Mouse (Mus musculus) limb, embryonic 14.5 days (tissue): ENCODE results near the gene Baz1a. TPM values are rescaled to one million over a fixed set of nuclear protein-coding genes. Genes with fewer than 3 reads are reported as not detected.

ENCODE experiments used
- ATAC-seq: fragments of 200-750 bp; cut with Nextera tagmentation; 2 replicates; pipeline ENCODE4 v1.8.0; 2017; ENCODE audit warnings: low read depth, moderate number of reproducible peaks, moderate TSS enrichment; ENCODE audit not compliant: low FRiP score
- DNase-seq: peaks from one replicate; pipeline ENCODE4 v3.0.0-alpha.2; 2015; ENCODE audit warnings: low spot score
- H3K27ac ChIP-seq: fragments of 300-500 bp; sonication (generic); replicated peaks from 2 replicates; pipeline ENCODE4 v1.5.1; 2014; ENCODE audit warnings: low read depth, mild to moderate bottlenecking, low read length, moderate library complexity, mixed read lengths
- H3K27me3 ChIP-seq: fragments of 300-500 bp; sonication (generic); 2 replicates; pipeline ENCODE4 v1.6.1; 2014; ENCODE audit warnings: low read length, mixed read lengths; ENCODE audit not compliant: control insufficient read depth, insufficient read depth
- H3K36me3 ChIP-seq: fragments of 300-500 bp; sonication (generic); 2 replicates; pipeline ENCODE4 v1.6.1; 2014; ENCODE audit warnings: mild to moderate bottlenecking, low read length, moderate library complexity, mixed read lengths; ENCODE audit not compliant: control insufficient read depth, insufficient read depth
- H3K4me1 ChIP-seq: fragments of 300-500 bp; sonication (generic); 2 replicates; pipeline ENCODE4 v1.6.1; 2014; ENCODE audit warnings: antibody characterized with exemption, low read length, mixed read lengths; ENCODE audit not compliant: control insufficient read depth, insufficient read depth
- H3K4me2 ChIP-seq: fragments of 300-500 bp; sonication (generic); replicated peaks from 2 replicates; pipeline ENCODE4 v1.6.1; 2014; ENCODE audit warnings: low read depth, mild to moderate bottlenecking, low read length, moderate library complexity; ENCODE audit not compliant: severe bottlenecking
- H3K4me3 ChIP-seq: fragments of 300-500 bp; sonication (generic); replicated peaks from 2 replicates; pipeline ENCODE4 v1.5.1; 2014; ENCODE audit warnings: low read length
- H3K9ac ChIP-seq: fragments of 300-500 bp; sonication (generic); 2 replicates; pipeline ENCODE4 v1.6.1; 2014; ENCODE audit warnings: mild to moderate bottlenecking, low read depth, low read length, moderate library complexity; ENCODE audit not compliant: severe bottlenecking
- H3K9me3 ChIP-seq: fragments of 300-500 bp; sonication (generic); 2 replicates; pipeline ENCODE4 v1.6.1; 2016; ENCODE audit warnings: low read length; ENCODE audit not compliant: control insufficient read depth
- POLR2A ChIP-seq: fragments of 200-500 bp; IDR thresholded peaks from 2 replicates; pipeline ENCODE4 v1.8.0; 2012; ENCODE audit warnings: inconsistent platforms, mild to moderate bottlenecking, moderate library complexity, borderline replicate concordance; ENCODE audit not compliant: insufficient read depth, insufficient read length; ENCODE audit errors: extremely low read depth
- WGBS: fragments of 180-500 bp; shearing (Covaris S2); extraction: QIAGEN DNeasy Blood & Tissue Kit; methylation state at CpG from one replicate; pipeline ENCODE4 v1.1.7; 2014; 5-methylcytosine and 5-hydroxymethylcytosine counted together
- polyA plus RNA-seq, 2 experiments: library from polyadenylated mRNA; depleted of rRNA in 1 of 2; stranded (reverse) in 1 of 2; unstranded in 1 of 2; fragments of >200 nt; fragmentation: Nextera tagmentation in 1 of 2; extraction: Ambion mirVana in 1 of 2; gene quantifications; 2 replicates each; pipeline versions ENCODE4 v1.2.1 to v1.2.3; 2012 to 2014

Baz1a gene
- polyA plus RNA-seq, 2 experiments: 13.3 to 17.9 TPM

DNA sequence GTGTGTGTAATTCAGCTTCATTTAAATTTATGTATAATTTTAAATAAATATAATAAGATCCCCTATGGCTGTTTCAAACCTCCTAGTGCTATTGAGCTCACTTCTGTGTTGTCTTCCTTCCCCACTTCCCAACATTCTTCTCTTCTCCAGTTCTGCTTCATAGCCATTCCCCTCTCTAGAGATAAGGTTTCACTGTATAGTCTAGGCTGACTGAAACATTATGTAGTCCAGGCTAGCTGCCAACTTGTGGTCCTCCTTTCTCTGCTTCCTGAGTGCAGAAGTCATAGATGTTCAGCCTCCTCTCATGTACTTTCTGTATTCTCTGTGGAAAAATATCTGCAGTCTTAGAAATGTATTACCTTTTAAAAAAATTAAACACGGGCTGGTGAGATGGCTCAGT lies 136.3 kb downstream of the Baz1a start:
- Histone ChIP-seq H3K4me3 (no peak overlapping the region), H3K27ac (no peak overlapping the region), H3K4me1 (no peaks in the 10 kb centered on the region), H3K27me3 (no peaks in the 10 kb centered on the region), H3K9me3 (no peaks in the 10 kb centered on the region), H3K9ac (no peak overlapping the region), H3K36me3 (no peaks in the 10 kb centered on the region), H3K4me2 (no peak overlapping the region)
- WGBS: 84% methylated on average over 1 of the region's 1 CpGs
- ATAC-seq: no peak
- peak; percentile 42 for DNase-seq
- TF ChIP-seq POLR2A: no peak

GRCm38 (mm10) chr12:54876879-54877278 lies 137.3 kb downstream of the Baz1a start:
- ATAC-seq: peak; percentile 35; the same call in 1 of the 2 replicates
- no peak overlapping the region for H3K27ac ChIP-seq
- no peaks in the 10 kb centered on the region for H3K4me1 ChIP-seq
- no peak overlapping the region for H3K9ac ChIP-seq
- TF ChIP-seq POLR2A: no peak
- no peaks in the 10 kb centered on the region for H3K36me3 ChIP-seq
- H3K4me2 ChIP-seq: no peak overlapping the region
- no peaks in the 10 kb centered on the region for H3K9me3 ChIP-seq
- WGBS: 34% methylated on average over 5 of the region's 5 CpGs
- no peak overlapping the region for H3K4me3 ChIP-seq
- DNase-seq: peak; percentile 37
- H3K27me3 ChIP-seq: no peaks in the 10 kb centered on the region

DNA sequence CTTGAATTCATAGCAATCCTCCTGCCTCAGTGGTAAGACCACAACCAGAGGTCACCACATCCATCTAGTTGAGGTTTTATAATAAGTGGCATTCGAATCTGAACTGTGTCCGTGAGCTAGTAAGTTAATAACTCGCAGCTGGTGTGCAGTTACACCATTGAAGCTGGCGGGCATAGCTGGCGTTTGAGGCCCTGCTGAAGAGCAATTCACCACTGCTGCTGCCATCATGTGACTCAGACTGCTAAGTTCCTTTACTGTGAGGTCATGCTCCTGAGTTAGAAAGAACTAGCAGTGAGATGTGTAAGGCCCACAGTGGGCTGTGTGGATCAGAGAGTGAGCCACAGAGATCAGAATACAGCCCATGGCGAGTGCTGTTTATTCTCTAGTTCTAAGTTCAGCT lies 139.4 kb downstream of the Baz1a start:
- ATAC-seq (peak; percentile 61; the same call in 1 of the 2 replicates), DNase-seq (peak; percentile 46)
- no peak overlapping the region for H3K4me2 ChIP-seq
- H3K4me1 ChIP-seq: no peaks in the 10 kb centered on the region
- WGBS: 48% methylated on average over 6 of the region's 6 CpGs
- no peaks in the 10 kb centered on the region for H3K27me3 ChIP-seq
- H3K9ac ChIP-seq: no peak overlapping the region
- no peak overlapping the region for H3K27ac ChIP-seq
- H3K9me3 ChIP-seq: no peaks in the 10 kb centered on the region
- no peak overlapping the region for H3K4me3 ChIP-seq
- no peak for TF ChIP-seq POLR2A
- no peaks in the 10 kb centered on the region for H3K36me3 ChIP-seq

GRCm38 (mm10) chr12:54862606-54863535 lies 151.3 kb downstream of the Baz1a start, which contains the start of gene Cfl2:
TSS of gene Cfl2 (minus strand) at chr12:54862877.
- H3K4me2 ChIP-seq: peak within 1 kb of the TSS; percentile 61
- H3K27me3 ChIP-seq: no peaks in the 10 kb centered on the region
- peak within 1 kb of the TSS; percentile 99 for H3K27ac ChIP-seq
- DNase-seq (peak; percentile 84), ATAC-seq (peak; percentile 92)
- H3K9ac ChIP-seq: peak within 1 kb of the TSS; percentile 97
- no peaks in the 10 kb centered on the region for H3K9me3 ChIP-seq
- H3K36me3 ChIP-seq: peaks cover 24% of the 10 kb centered on the region
- H3K4me3 ChIP-seq: peak within 1 kb of the TSS; percentile 98
- 3% methylated on average over 54 of the region's 82 CpGs for WGBS
- peaks cover 7% of the 10 kb centered on the region for H3K4me1 ChIP-seq
- no peak for TF ChIP-seq POLR2A

- no peak for TF ChIP-seq POLR2A
- no peaks in the 10 kb centered on the region for H3K27me3 ChIP-seq
Observed at GRCm38 (mm10) chr12:54861991-54862605, 152.1 kb downstream of the Baz1a start.

More at GRCm38 (mm10) chr12:54861991-54862605, 152.1 kb downstream of the Baz1a start:
- DNase-seq (peak; percentile 71), ATAC-seq (no peak)
- peak overlapping the region; percentile 97 for H3K9ac ChIP-seq
- H3K9me3 ChIP-seq: no peaks in the 10 kb centered on the region
- peaks cover 7% of the 10 kb centered on the region for H3K4me1 ChIP-seq
- WGBS: 0% methylated on average over 29 of the region's 36 CpGs
- H3K4me3 ChIP-seq: peak overlapping the region; percentile 98
- peak overlapping the region; percentile 99 for H3K27ac ChIP-seq
- H3K4me2 ChIP-seq: peak overlapping the region; percentile 61
- H3K36me3 ChIP-seq: peaks cover 26% of the 10 kb centered on the region
